Mouse (Mus musculus) hindbrain, embryonic 12.5 days (tissue): ENCODE results near the gene Wnt5b. TPM values are rescaled to one million over a fixed set of nuclear protein-coding genes. Genes with fewer than 3 reads are reported as not detected.

Experiments
- ATAC-seq: fragments of 200-750 bp; cut with Nextera tagmentation; 2 replicates; pipeline ENCODE4 v1.8.0; 2017; ENCODE audit warnings: moderate TSS enrichment; ENCODE audit not compliant: low FRiP score
- H3K27ac ChIP-seq: fragments of 300-500 bp; sonication (generic); 2 replicates; pipeline ENCODE4 v1.5.1; 2016; ENCODE audit warnings: mild to moderate bottlenecking
- H3K27me3 ChIP-seq: fragments of 300-500 bp; sonication (generic); 2 replicates; pipeline ENCODE4 v1.6.1; 2016; ENCODE audit warnings: mild to moderate bottlenecking
- H3K36me3 ChIP-seq: fragments of 300-500 bp; sonication (generic); 2 replicates; pipeline ENCODE4 v1.6.1; 2016; ENCODE audit warnings: mild to moderate bottlenecking
- H3K4me1 ChIP-seq: fragments of 300-500 bp; sonication (generic); 2 replicates; pipeline ENCODE4 v1.6.1; 2016
- H3K4me2 ChIP-seq: fragments of 300-500 bp; sonication (generic); replicated peaks from 2 replicates; pipeline ENCODE4 v1.6.1; 2016; ENCODE audit warnings: mild to moderate bottlenecking
- H3K4me3 ChIP-seq: fragments of 300-500 bp; sonication (generic); 2 replicates; pipeline ENCODE4 v1.5.1; 2016; ENCODE audit warnings: mild to moderate bottlenecking
- H3K9ac ChIP-seq: fragments of 300-500 bp; sonication (generic); 2 replicates; pipeline ENCODE4 v1.6.1; 2016; ENCODE audit warnings: mild to moderate bottlenecking, moderate library complexity
- H3K9me3 ChIP-seq: fragments of 300-500 bp; sonication (generic); replicated peaks from 2 replicates; pipeline ENCODE4 v1.6.1; 2016; ENCODE audit warnings: mild to moderate bottlenecking
- WGBS: fragments of 180-500 bp; shearing (Covaris S2); methylation state at CpG from one replicate; pipeline ENCODE4 v1.1.7; 2016; 5-methylcytosine and 5-hydroxymethylcytosine counted together
- polyA plus RNA-seq: library from polyadenylated mRNA; unstranded; fragments of >200 nt; fragmentation: Nextera tagmentation; extraction: Ambion mirVana; gene quantifications from 2 replicates; pipeline ENCODE4 v1.2.1, GENCODE M21; 2016

The Wnt5b gene
- polyA plus RNA-seq, 1 experiment from 2014 or later: 9.9 TPM

DNA sequence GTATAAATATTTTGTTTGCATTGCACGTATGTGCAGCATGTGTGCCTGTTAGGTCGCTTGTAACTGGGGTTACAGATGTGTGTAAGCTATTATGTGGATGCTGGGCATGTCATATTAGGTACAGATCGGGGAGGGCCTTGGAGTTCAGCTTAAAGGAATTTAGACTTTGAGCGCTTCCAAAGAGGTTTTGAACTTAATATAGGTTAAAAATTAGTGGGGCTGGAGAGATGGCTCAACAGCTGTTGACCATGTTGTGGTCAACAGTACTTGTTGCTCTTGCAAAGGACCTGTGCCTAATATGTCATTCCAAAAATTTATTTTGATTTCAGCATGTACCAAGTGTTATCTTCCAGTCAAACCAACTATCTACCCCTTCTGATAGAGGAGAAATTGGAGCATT is 139.3 kb downstream of the Wnt5b start:
- Histone ChIP-seq H3K27me3 (no peaks in the 10 kb centered on the region), H3K4me1 (no peaks in the 10 kb centered on the region), H3K9ac (no peak overlapping the region), H3K27ac (no peak overlapping the region), H3K4me2 (no peak overlapping the region), H3K36me3 (no peaks in the 10 kb centered on the region), H3K9me3 (no peaks in the 10 kb centered on the region), H3K4me3 (no peak overlapping the region)
- WGBS: 93% methylated on average over 4 of the region's 4 CpGs
- no peak for ATAC-seq

DNA sequence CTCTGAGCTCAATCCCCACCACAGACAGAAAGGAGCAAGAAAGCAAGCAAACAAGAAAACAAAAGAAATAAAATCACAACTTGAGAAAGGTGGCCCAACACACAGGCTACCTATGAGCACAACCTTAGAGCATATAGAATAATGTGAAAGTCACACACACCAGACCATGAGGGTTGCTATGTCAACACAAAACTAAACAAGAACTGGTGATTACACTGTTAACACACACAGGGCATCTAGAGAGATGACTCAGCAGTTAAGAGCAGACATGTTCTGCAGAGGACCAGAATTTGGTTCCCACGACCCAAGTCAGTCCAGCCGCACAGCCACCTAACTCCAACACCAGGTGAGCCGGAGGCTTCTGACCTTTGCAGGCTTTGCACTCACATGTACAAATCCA is 141.2 kb downstream of the Wnt5b start:
- no peaks in the 10 kb centered on the region for H3K27me3 ChIP-seq
- no peak overlapping the region for H3K9ac ChIP-seq
- H3K36me3 ChIP-seq: no peaks in the 10 kb centered on the region
- no peaks in the 10 kb centered on the region for H3K9me3 ChIP-seq
- ATAC-seq: no peak
- H3K27ac ChIP-seq: no peak overlapping the region
- WGBS: 81% methylated on average over 3 of the region's 3 CpGs
- no peaks in the 10 kb centered on the region for H3K4me1 ChIP-seq
- H3K4me2 ChIP-seq: no peak overlapping the region
- no peak overlapping the region for H3K4me3 ChIP-seq

DNA sequence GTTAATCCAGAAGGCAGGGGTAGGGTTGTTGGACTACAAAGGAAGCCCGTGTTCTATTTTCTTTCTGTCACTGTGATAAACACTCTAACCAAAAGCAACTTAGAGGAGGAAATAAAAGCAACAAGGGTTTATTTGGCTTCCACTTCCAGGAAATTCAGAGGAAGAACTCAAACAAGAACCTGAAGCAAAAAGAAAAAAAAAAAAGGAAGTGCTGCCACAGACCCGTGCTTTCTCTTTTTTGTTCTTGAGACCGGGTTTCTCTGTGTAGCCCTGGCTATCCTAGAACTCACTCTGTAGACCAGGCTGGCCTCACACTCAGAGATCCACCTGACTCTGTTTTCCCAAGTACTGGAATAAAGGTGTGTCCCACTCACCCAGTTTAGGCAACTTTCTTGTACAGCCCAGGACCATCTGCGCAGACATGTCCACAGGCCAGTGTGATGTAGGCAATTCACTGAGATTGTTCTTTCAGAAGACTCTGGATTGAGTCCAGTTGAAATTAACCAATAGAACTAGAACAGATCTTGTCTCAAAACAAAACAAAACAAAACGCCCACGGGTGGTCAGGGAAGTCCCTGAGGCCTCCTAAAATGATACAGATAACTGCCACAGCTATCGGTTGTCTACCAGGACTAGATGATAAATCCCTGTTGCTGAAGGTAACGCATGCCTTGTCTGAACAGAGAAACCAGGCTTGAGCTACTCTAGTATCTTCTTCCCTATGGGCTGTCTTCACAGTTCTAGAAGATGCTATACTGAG is 142.4 kb downstream of the Wnt5b start:
- Histone ChIP-seq H3K36me3 (no peaks in the 10 kb centered on the region), H3K4me3 (no peak overlapping the region), H3K4me1 (no peaks in the 10 kb centered on the region), H3K9ac (no peak overlapping the region), H3K4me2 (no peak overlapping the region), H3K9me3 (no peaks in the 10 kb centered on the region), H3K27ac (no peak overlapping the region), H3K27me3 (no peaks in the 10 kb centered on the region)
- ATAC-seq: no peak
- WGBS: 93% methylated on average over 8 of the region's 8 CpGs

DNA sequence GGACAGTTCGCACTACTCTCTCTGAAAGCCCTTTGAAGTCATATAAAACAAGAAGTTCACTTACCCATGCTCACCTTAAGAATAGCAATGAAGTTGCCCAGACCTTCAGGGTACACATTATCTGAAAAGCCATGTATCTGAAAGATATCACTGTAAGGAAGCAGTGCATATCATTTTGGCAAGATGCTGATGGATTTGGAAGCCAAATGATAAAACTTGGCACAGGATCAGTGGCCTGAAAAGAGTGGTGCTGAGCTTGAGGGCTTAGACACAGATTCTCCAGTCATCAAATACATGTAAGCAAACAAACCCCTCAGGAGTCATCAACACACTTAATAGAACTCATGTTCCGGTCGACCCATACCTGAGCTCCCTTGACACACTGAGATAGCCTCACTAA is 143.5 kb downstream of the Wnt5b start:
- WGBS: 97% methylated on average over 3 of the region's 3 CpGs
- ATAC-seq: no peak
- Histone ChIP-seq H3K4me3 (no peak overlapping the region), H3K9me3 (no peaks in the 10 kb centered on the region), H3K27me3 (no peaks in the 10 kb centered on the region), H3K4me1 (no peaks in the 10 kb centered on the region), H3K4me2 (no peak overlapping the region), H3K36me3 (no peaks in the 10 kb centered on the region), H3K9ac (no peak overlapping the region), H3K27ac (no peak overlapping the region)

DNA sequence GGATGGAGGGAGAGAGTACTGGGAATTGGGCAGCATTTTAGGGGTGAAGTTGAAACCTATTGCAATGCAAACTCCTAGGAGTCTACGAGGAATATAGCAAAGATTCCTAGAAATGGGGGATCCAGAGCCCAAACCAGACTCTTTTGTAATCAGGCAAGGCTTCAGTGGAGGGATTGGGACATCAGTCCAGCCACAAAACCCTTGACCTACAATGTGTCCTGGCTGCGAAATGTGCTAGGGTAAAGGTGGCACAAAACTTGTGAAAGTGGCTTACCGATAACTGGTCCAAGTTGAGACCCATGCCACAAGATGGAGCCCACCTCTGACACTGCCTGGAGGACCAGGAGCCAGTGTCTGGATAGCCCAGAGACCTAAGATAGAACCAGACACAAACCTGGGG is 144.8 kb downstream of the Wnt5b start:
- WGBS: 91% methylated on average over 3 of the region's 3 CpGs
- H3K4me3 ChIP-seq: no peak overlapping the region

DNA sequence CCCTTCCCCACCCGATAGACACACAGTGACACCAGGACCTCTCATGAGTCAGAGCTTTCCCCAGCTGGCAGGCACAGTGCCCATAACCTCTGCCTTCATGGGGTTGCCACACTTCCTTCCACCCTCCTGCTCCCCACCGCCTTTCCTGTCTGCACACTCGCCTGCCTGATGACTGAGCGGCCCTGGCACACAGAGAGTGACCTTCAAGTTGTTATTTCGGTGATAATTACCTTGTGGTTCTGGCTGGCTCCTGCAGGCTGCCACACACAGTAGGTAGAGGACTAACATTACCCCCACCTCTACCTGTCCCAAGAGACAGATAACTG is 147.9 kb downstream of the Wnt5b start:
- Histone ChIP-seq H3K4me2 (no peak overlapping the region), H3K9me3 (no peaks in the 10 kb centered on the region), H3K4me1 (no peaks in the 10 kb centered on the region), H3K27me3 (no peaks in the 10 kb centered on the region), H3K36me3 (no peaks in the 10 kb centered on the region), H3K9ac (no peak overlapping the region), H3K4me3 (no peak overlapping the region), H3K27ac (no peak overlapping the region)
- 67% methylated on average over 5 of the region's 5 CpGs for WGBS
- ATAC-seq: no peak

More for the DNA sequence above, 144.8 kb downstream of the Wnt5b start:
- no peaks in the 10 kb centered on the region for H3K36me3 ChIP-seq
- H3K9ac ChIP-seq: no peak overlapping the region
- no peaks in the 10 kb centered on the region for H3K27me3 ChIP-seq
- H3K4me2 ChIP-seq: no peak overlapping the region
- H3K4me1 ChIP-seq: no peaks in the 10 kb centered on the region
- no peaks in the 10 kb centered on the region for H3K9me3 ChIP-seq
- no peak overlapping the region for H3K27ac ChIP-seq
- no peak for ATAC-seq

DNA sequence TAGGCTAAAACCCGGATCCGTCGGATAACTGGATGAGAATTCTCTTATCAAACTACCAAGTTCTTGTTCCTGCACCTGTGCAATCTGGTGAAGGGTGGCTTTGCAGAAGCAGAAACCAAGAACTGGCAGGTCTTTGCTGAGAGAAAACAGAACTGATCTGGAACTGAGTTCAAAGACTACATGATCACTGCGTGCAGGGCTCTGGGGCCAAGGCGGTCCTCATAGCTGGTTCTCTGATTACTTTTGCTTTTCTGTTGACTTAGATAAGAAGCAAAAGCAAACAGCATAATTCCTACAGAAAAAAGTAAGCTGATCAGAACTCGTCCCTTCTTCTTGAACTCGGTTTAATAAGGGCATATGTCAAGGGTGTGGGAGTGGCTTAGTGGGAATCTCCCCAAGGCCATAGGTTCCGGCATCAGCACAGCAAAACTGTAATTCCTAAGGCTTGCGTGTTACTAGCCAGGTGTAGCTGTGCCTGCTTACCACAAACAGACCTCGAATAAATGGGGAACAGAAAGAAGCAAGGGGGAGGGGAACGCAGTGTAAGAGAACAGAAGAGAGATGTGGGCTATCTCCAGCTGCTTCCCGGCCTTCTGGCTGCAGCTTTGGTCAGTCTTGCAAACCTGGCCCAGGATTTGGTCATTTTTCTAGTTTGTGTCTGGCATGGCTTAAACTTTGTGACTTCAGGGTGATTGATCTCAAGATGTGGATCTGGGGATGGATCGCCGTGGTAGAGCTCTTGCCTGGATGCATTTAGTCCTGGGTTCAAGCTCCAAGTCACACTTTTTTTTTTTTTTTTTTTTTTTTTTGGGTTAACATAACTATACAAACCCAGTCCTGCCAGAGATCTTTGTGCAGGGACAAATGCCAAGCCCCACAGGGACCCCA is 148.5 kb downstream of the Wnt5b start:
- no peak for ATAC-seq
- 86% methylated on average over 14 of the region's 14 CpGs for WGBS

DNA sequence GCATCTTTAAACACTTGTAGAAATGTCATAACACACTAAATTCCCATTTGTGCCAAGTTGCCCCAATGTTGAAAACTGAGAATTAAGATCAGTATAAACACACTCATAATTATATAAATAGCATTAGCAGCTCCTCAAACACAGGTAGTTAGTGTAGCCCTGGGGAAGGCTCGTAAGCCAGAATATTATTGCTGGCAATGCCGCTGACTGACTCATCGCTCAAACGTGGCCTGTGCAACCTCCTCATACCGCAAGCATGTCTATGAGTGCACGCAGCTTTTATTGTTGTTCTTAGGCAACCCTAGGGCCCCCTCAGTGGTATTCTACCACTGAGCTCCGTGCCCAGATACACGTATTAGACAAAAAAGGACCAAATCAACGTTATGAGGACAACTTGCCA is 151.3 kb downstream of the Wnt5b start:
- Histone ChIP-seq H3K9me3 (no peaks in the 10 kb centered on the region), H3K4me2 (no peak overlapping the region), H3K27ac (no peak overlapping the region), H3K27me3 (no peaks in the 10 kb centered on the region), H3K4me1 (peaks cover 6% of the 10 kb centered on the region; the same call in 1 of the 2 replicates), H3K9ac (no peak overlapping the region), H3K4me3 (no peak overlapping the region), H3K36me3 (no peaks in the 10 kb centered on the region)
- ATAC-seq: no peak
- 89% methylated on average over 9 of the region's 9 CpGs for WGBS

More for the DNA sequence above, 148.5 kb downstream of the Wnt5b start:
- H3K4me3 ChIP-seq: no peak overlapping the region
- no peaks in the 10 kb centered on the region for H3K27me3 ChIP-seq
- no peaks in the 10 kb centered on the region for H3K4me1 ChIP-seq
- no peaks in the 10 kb centered on the region for H3K36me3 ChIP-seq
- no peak overlapping the region for H3K9ac ChIP-seq
- no peak overlapping the region for H3K27ac ChIP-seq
- H3K9me3 ChIP-seq: no peaks in the 10 kb centered on the region
- no peak overlapping the region for H3K4me2 ChIP-seq

DNA sequence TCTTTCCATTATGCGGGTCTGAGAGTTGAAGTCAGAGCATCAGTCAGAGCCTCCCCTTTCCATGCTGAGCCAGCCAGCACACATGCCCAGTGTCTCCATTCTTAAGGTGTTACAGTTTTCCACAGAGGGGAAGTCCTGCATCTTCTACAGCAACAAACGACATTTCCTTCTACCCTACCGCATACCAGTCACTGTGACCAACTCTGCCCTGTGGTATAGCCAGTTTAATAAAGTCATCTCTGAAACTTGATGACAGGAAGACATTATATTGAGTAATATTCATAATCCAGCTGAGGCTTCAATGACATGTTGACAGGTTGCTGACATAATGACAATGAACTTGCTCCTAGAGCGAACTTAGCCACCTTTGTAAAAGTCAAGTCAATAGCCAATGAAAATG is 153.4 kb downstream of the Wnt5b start:
- Histone ChIP-seq H3K9me3 (no peaks in the 10 kb centered on the region), H3K4me1 (peaks cover 19% of the 10 kb centered on the region), H3K27ac (no peak overlapping the region), H3K4me2 (no peak overlapping the region), H3K9ac (no peak overlapping the region), H3K27me3 (no peaks in the 10 kb centered on the region), H3K4me3 (no peak overlapping the region), H3K36me3 (no peaks in the 10 kb centered on the region)
- no peak for ATAC-seq
- 88% methylated on average over 4 of the region's 4 CpGs for WGBS

DNA sequence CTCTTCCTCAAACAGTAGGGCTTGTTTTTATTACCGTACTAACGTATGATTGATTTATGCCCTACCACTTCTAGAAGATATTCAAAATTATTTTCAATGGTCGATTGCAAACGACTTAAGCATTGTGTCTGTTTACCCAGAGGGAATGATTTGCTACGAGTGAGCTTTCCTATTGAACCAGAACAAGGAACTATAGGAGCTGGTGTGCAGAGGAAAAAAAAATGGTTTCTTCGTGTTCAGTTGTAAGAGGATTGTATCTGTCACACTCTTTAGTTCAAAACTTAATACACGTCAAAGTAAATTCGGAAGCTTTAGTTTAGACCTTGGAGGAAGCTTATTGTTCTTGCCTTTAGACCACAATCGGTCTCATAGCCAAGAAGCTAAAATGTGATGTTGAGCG is 155.1 kb downstream of the Wnt5b start:
- ATAC-seq: peak; percentile 44; the same call in 1 of the 2 replicates
- no peaks in the 10 kb centered on the region for H3K9me3 ChIP-seq
- no peaks in the 10 kb centered on the region for H3K27me3 ChIP-seq
- peak overlapping the region; percentile 94 for H3K9ac ChIP-seq
- 27% methylated on average over 10 of the region's 10 CpGs for WGBS
- no peaks in the 10 kb centered on the region for H3K36me3 ChIP-seq
- H3K27ac ChIP-seq: peak overlapping the region; percentile 94
- peaks cover 19% of the 10 kb centered on the region for H3K4me1 ChIP-seq
- H3K4me2 ChIP-seq: peak overlapping the region; percentile 74
- H3K4me3 ChIP-seq: peak overlapping the region; percentile 88

DNA sequence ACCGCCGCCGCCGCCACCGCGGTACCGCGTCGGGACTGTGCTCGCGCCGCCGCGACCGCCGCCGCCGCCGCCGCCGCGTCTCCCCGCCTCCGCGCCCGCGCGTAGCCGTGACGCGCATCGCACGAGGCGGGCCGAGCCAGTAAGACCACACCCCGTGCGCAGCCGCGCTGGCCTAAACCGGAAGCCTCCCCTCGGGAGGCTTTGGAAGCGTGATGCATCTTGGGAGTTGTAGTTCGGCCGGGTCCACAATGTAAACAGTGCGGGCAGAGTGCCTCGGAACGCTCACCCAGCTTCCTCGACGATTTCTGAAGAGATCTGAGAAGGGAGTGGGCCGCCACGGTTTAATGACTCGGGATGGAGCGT is 155.5 kb downstream of the Wnt5b start:
- Histone ChIP-seq H3K27ac (peak overlapping the region; percentile 94), H3K36me3 (no peaks in the 10 kb centered on the region), H3K9ac (peak overlapping the region; percentile 94), H3K4me1 (peaks cover 19% of the 10 kb centered on the region), H3K27me3 (no peaks in the 10 kb centered on the region), H3K4me2 (peak overlapping the region; percentile 74), H3K9me3 (no peaks in the 10 kb centered on the region), H3K4me3 (peak overlapping the region; percentile 88)
- peak; percentile 99 for ATAC-seq
- WGBS: under 1% methylated on average over 53 of the region's 53 CpGs

DNA sequence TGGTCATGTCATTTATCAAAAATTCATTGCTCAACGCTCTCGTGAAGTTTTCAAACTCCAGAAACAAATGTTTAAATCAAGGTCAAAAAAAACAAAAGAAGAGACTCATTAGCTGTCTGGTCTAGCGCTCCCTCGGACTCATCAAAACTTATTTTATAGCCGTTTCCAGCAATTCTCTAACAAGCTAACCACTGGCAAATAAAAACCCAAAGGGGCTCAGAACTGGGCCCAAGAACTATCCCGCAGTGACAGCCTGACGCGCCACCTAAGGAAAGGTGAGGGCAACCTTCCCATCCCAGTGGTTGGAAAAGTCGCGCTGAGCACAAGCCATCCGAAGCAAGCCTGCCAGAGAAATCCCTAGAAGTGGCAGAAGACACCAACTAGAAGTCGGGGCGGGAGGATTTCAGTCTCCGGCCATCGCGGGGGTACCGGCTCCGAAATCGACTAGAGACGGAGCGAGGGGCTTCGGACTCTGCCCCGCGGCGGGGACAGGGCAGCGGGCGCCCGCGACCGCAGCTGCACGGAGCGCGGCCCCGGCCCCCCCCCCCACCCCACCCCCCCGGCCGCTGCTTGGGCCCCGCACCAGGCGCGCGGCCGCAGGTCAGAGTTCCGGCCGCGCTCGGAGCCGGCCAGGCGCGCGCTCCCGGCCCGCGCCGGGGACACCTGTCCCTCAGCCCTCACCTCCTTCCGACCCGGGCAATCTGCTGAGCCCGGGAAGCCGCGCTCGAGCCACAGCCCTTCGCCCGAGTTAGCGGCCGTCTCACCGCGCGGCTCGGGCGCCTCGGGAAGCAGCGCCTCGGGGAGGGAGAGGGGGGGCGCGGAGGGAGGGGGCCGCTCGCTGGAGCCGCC is 156.1 kb downstream of the Wnt5b start:
- Histone ChIP-seq H3K9me3 (no peaks in the 10 kb centered on the region), H3K27me3 (no peaks in the 10 kb centered on the region), H3K36me3 (no peaks in the 10 kb centered on the region), H3K27ac (peak overlapping the region; percentile 94), H3K9ac (peak overlapping the region; percentile 94), H3K4me1 (peaks cover 19% of the 10 kb centered on the region), H3K4me2 (peak overlapping the region; percentile 74), H3K4me3 (peak overlapping the region; percentile 88)
- peak; percentile 92 for ATAC-seq
- WGBS: under 1% methylated on average over 60 of the region's 76 CpGs
